Mouse (Mus musculus) hindbrain, postnatal 0 days (tissue): ENCODE measurements around the gene Mtmr10. TPM values are rescaled to one million over a fixed set of nuclear protein-coding genes. Genes with fewer than 3 reads are reported as not detected.

Source experiments
- ATAC-seq: fragments of 200-750 bp; cut with Nextera tagmentation; 2 replicates; pipeline ENCODE4 v1.8.0; 2017; ENCODE audit warnings: mild to moderate bottlenecking, moderate TSS enrichment, moderate library complexity
- DNase-seq: peaks from one replicate; pipeline ENCODE4 v3.0.0-alpha.2; 2015; ENCODE audit warnings: low spot score
- H3K27ac ChIP-seq: fragments of 300-500 bp; sonication (generic); 2 replicates; pipeline ENCODE4 v1.5.1; 2014; ENCODE audit warnings: mild to moderate bottlenecking
- H3K27me3 ChIP-seq: fragments of 300-500 bp; sonication (generic); 2 replicates; pipeline ENCODE4 v1.6.1; 2014; ENCODE audit warnings: low read length, mixed read lengths; ENCODE audit not compliant: insufficient read depth
- H3K36me3 ChIP-seq: fragments of 300-500 bp; sonication (generic); 2 replicates; pipeline ENCODE4 v1.6.1; 2014; ENCODE audit warnings: low read length, mixed read lengths; ENCODE audit not compliant: insufficient read depth
- H3K4me1 ChIP-seq: fragments of 300-500 bp; sonication (generic); 2 replicates; pipeline ENCODE4 v1.6.1; 2014; ENCODE audit warnings: antibody characterized with exemption, low read length, mixed read lengths; ENCODE audit not compliant: insufficient read depth
- H3K4me2 ChIP-seq: fragments of 300-500 bp; sonication (generic); 2 replicates; pipeline ENCODE4 v1.6.1; 2014; ENCODE audit warnings: low read depth, mild to moderate bottlenecking, low read length, moderate library complexity, mixed read lengths
- H3K4me3 ChIP-seq: fragments of 300-500 bp; sonication (generic); 2 replicates; pipeline ENCODE4 v1.5.1; 2014; ENCODE audit warnings: low read length
- H3K9ac ChIP-seq: fragments of 300-500 bp; sonication (generic); replicated peaks from 2 replicates; pipeline ENCODE4 v1.6.1; 2014; ENCODE audit warnings: mild to moderate bottlenecking, low read length, moderate library complexity, mixed read lengths
- H3K9me3 ChIP-seq: fragments of 300-500 bp; sonication (generic); 2 replicates; pipeline ENCODE4 v1.6.1; 2016; ENCODE audit warnings: low read length, mixed read lengths
- CTCF ChIP-seq: IDR thresholded peaks from 2 replicates; pipeline ENCODE4 v1.5.1; 2016; ENCODE audit warnings: antibody characterized with exemption, control low read depth, low read depth
- WGBS: fragments of 180-500 bp; shearing (Covaris S2); extraction: QIAGEN DNeasy Blood & Tissue Kit; methylation state at CpG from one replicate; pipeline ENCODE4 v1.1.7; 2014; 5-methylcytosine and 5-hydroxymethylcytosine counted together
- polyA plus RNA-seq: library from polyadenylated mRNA; unstranded; fragments of >200 nt; fragmentation: Nextera tagmentation; extraction: Ambion mirVana; gene quantifications from 2 replicates; pipeline ENCODE4 v1.2.1, GENCODE M21; 2015
- total RNA-seq: library from RNA; depleted of rRNA; stranded (reverse); fragments of >200 nt; gene quantifications from 2 replicates; pipeline ENCODE4 v1.2.3, GENCODE M21; 2014

The Mtmr10 gene
- total and polyA plus RNA-seq, 2 experiments from 2014 or later, result 9.5 to 11.7 TPM

DNA sequence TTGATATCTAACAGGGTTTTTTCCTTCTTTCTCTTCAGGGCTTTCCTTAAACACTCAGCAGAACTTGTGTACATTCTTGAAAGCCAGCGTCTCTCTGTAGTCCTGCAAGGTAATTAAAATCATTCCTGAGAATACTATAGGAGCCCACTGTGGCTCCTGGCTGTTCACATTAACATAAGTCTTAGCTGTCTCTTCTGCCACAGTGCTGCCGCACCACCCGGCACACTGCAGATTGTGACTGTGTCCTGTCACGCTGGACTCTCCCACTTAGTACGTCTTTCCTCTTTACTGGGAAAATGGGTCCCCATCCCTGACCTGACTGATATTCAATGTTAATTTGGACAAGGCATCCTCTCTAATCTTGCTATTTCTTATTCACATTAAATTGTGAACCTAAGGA lies 33.7 kb downstream of the Mtmr10 start:
- no peak for ATAC-seq
- WGBS, result 59% methylated on average over 5 of the region's 5 CpGs

DNA sequence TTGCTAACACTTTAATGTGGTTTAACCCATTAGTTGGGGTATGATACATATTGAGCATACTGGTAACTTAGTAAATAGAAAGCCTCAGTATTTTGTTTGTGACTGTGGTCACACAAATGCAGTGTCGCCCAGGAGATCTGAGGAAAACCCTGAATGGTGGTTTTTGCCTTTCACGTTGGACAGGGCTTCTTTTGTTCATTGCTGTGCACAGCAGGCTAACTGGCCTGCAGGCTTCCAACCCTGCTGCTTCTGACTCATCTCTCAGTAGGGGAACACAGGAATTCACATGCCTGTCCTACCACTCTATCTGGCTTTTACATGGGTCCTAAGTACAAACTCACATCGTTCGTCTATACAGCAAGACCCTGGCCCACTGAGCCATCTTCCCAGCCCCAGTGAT lies 34.2 kb downstream of the Mtmr10 start:
- Histone ChIP-seq H3K36me3 (peaks cover 35% of the 10 kb centered on the region), H3K4me1 (no peaks in the 10 kb centered on the region), H3K4me2 (no peak overlapping the region), H3K27me3 (no peaks in the 10 kb centered on the region), H3K9me3 (no peaks in the 10 kb centered on the region), H3K9ac (no peak overlapping the region), H3K4me3 (no peak overlapping the region), H3K27ac (no peak overlapping the region)
- WGBS, result 47% methylated on average over 4 of the region's 4 CpGs
- no peak for DNase-seq
- no peak for TF ChIP-seq CTCF
- no peak for ATAC-seq

More for the DNA sequence above, 33.7 kb downstream of the Mtmr10 start:
- H3K4me3 ChIP-seq, result no peak overlapping the region
- H3K27ac ChIP-seq, result no peak overlapping the region
- DNase-seq, result no peak
- H3K9me3 ChIP-seq, result no peaks in the 10 kb centered on the region
- H3K36me3 ChIP-seq, result peaks cover 37% of the 10 kb centered on the region
- no peaks in the 10 kb centered on the region for H3K4me1 ChIP-seq
- H3K9ac ChIP-seq, result no peak overlapping the region
- H3K27me3 ChIP-seq, result no peaks in the 10 kb centered on the region
- H3K4me2 ChIP-seq, result no peak overlapping the region
- no peak for TF ChIP-seq CTCF

DNA sequence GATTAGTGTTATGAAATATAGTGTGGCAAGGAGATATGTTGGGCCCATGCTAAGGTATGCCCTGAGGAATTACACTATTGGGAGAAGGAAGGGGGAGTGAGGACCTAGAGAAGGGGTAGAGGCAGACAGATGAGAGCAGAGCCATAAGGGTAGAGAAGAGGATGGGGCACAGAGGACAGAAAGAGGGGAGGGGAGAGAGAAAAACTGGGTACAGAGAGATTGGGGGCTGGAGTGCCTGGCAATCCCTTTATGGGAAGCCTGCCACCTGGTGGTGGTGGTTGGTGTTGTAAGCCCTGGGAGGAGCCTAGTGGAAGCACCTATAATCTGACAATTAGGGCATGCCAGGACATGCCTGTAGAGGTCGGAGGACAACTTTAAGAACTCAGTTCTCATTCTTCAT lies 39.4 kb downstream of the Mtmr10 start:
- H3K27me3 ChIP-seq, result no peaks in the 10 kb centered on the region
- ATAC-seq, result peak; percentile 87
- peak; percentile 77 for DNase-seq
- no peaks in the 10 kb centered on the region for H3K9me3 ChIP-seq
- WGBS, result 45% methylated on average over 1 of the region's 1 CpGs
- H3K27ac ChIP-seq, result no peak overlapping the region
- peak; percentile 85 for TF ChIP-seq CTCF
- peaks cover 12% of the 10 kb centered on the region; the same call in 1 of the 2 replicates for H3K36me3 ChIP-seq
- H3K4me2 ChIP-seq, result no peak overlapping the region
- H3K4me1 ChIP-seq, result no peaks in the 10 kb centered on the region
- H3K4me3 ChIP-seq, result no peak overlapping the region
- H3K9ac ChIP-seq, result no peak overlapping the region

DNA sequence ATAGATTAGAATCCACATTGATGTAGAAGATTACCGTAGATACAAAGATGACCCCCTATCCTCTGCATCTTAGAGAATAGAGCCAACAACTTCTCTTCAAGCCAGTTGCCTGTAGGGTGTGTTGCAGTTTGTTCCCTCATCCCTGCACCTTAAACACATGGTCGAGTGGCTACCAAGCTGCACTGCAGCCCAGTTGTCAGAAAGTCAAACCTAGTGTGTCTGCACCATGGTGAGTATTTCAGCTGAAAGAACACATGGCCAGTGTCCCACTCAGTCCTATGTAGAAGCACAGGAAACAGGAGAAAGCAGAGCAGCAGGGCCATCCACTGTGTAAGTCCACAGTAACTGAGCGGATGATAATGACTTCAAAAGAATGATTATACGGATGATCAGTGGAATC lies 40.0 kb downstream of the Mtmr10 start:
- Histone ChIP-seq H3K4me2 (no peak overlapping the region), H3K9ac (no peak overlapping the region), H3K36me3 (peaks cover 12% of the 10 kb centered on the region; the same call in 1 of the 2 replicates), H3K27ac (no peak overlapping the region), H3K4me3 (no peak overlapping the region), H3K4me1 (no peaks in the 10 kb centered on the region), H3K27me3 (no peaks in the 10 kb centered on the region), H3K9me3 (no peaks in the 10 kb centered on the region)
- DNase-seq, result no peak
- WGBS, result 90% methylated on average over 4 of the region's 4 CpGs
- no peak for TF ChIP-seq CTCF
- no peak for ATAC-seq

DNA sequence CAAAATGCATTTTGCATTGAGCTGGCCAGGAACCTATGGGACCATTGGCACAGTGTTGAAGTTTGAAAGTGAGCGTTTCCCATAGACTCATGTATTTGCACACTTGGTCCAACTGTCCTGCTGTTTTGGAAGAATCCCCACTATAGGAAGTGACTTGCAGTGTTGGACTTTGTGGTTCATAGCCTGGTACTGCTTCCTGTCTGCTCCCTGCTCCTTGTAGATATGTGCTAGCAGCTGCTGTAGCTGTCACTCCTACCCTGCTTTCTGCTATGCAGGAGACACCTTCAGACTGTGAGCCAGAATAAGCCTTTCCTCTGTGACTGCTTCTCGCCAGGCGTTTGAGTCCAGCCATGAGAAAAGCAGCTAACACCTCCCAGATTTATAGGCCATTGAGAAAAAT lies 43.9 kb downstream of the Mtmr10 start:
- no peak for TF ChIP-seq CTCF
- H3K9ac ChIP-seq, result no peak overlapping the region
- no peak overlapping the region for H3K4me3 ChIP-seq
- H3K27me3 ChIP-seq, result no peaks in the 10 kb centered on the region
- 86% methylated on average over 3 of the region's 3 CpGs for WGBS
- ATAC-seq, result no peak
- H3K4me2 ChIP-seq, result no peak overlapping the region
- DNase-seq, result no peak
- H3K27ac ChIP-seq, result no peak overlapping the region
- H3K36me3 ChIP-seq, result peaks cover 24% of the 10 kb centered on the region
- no peaks in the 10 kb centered on the region for H3K9me3 ChIP-seq
- H3K4me1 ChIP-seq, result no peaks in the 10 kb centered on the region

DNA sequence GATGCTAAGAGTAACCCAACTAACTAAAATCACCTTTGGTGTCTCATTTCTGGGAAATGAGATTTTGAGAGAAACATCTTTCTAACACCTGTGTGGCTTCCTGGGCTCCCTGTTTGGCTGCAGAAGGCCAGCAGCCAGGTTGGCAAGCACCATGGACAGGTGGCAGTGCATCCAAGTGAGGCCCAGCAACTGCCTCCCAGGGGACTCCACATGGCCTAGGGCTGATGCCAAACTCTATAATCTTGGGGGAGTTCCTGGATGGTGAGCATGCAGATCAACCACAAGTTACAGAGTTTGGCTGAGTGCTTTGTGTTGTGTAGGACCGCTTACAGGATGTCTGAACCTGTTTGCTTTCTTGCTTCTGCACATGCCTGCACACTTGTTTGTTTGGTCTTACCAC lies 45.2 kb downstream of the Mtmr10 start:
- Histone ChIP-seq H3K9ac (no peak overlapping the region), H3K4me3 (no peak overlapping the region), H3K4me1 (no peaks in the 10 kb centered on the region), H3K27ac (no peak overlapping the region), H3K36me3 (peaks cover 38% of the 10 kb centered on the region), H3K27me3 (no peaks in the 10 kb centered on the region), H3K9me3 (no peaks in the 10 kb centered on the region), H3K4me2 (no peak overlapping the region)
- ATAC-seq (peak; percentile 24; the same call in 1 of the 2 replicates), DNase-seq (no peak)
- TF ChIP-seq CTCF, result no peak
- 78% methylated on average over 1 of the region's 1 CpGs for WGBS

DNA sequence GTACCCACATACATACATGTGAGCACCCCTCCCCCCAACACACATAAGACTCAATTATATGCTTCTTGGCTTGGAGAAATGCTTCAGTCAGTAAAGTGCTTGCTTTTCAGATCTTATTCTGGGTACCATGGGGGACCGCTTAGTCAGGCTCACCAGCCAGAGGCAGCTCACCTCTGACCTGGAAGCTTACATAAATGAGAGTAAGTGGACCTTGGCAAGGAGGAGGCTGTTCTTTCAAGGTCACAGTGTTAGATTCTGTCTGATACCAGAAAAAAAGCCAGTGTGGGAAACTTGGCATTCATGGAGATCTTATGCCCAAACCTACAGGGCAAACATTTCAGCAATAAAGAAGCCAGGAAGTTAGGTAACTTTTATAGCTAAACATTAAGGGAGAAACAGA lies 60.4 kb downstream of the Mtmr10 start:
- no peaks in the 10 kb centered on the region for H3K27me3 ChIP-seq
- H3K9ac ChIP-seq, result no peak overlapping the region
- H3K27ac ChIP-seq, result no peak overlapping the region
- H3K4me3 ChIP-seq, result no peak overlapping the region
- TF ChIP-seq CTCF, result no peak
- H3K36me3 ChIP-seq, result peaks cover 12% of the 10 kb centered on the region; the same call in 1 of the 2 replicates
- ATAC-seq (no peak), DNase-seq (no peak)
- peaks cover 10% of the 10 kb centered on the region; the same call in 1 of the 2 replicates for H3K4me1 ChIP-seq
- WGBS, result 94% methylated on average over 1 of the region's 1 CpGs
- no peak overlapping the region for H3K4me2 ChIP-seq
- H3K9me3 ChIP-seq, result no peaks in the 10 kb centered on the region
